11 mouse cellular contexts compared by ENCODE assay signal in the genomic region with DNA sequence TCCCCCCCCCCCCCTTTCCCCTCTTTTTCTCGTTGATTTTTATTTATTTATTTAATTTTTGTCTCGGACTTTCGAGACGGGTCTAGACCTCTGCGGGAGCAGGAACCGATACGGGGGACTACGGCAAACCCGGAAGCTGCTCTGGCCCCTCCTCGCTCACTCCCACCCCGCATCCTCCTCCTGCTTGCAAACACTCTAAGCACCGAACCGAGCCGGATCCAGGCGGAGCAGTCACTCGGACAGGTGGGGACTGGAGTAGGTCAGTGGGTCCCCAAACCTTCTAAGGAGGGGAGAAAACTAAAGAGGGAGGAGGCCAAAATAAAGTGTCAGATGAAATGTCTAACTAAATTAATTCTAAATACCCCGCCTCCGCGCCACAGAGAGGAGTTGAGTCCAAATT. TPM values are rescaled to one million over a fixed set of nuclear protein-coding genes. Genes with fewer than 3 reads are reported as not detected.
DNase-seq lines count a peak whose midpoint lies in the region; ATAC-seq and TF ChIP-seq lines count a peak whose summit lies in the region.
"Had no signal": no experiment of that assay in that cellular context is flagged by ENCODE, and none has a peak within 500 bp of the region (broad histone marks: within the 10 kb centered on the region; RNA-seq: fewer than 3 reads in every experiment).

No protein-coding gene starts in this region.

- H3K4me2 ChIP-seq in heart, embryonic 13.5 days = peak overlapping the region; percentile 65
- peak overlapping the region; percentile 21; the same call in 1 of the 2 replicates for H3K4me2 ChIP-seq in forebrain, postnatal 0 days (ENCODE audit: low read depth)
- H3K4me2 ChIP-seq in midbrain, embryonic 13.5 days (replicated peaks) = peak overlapping the region; percentile 73

- no peak for TF ChIP-seq CTCF in forebrain, postnatal 0 days (IDR thresholded peaks at IDR 0.05; ENCODE audit: low read depth)

- in situ Hi-C loops in ES-E14 (cut with MboI; ENCODE audit: low sequenced_read_pairs in 2 of 2, unreplicated experiment in 2 of 2) = loop anchor here (5.0 to 25.0 kb wide), 3 partner anchors 254 to 591 kb away; a partner anchor contains a TSS

- peaks cover 100% of the 10 kb centered on the region for H3K27me3 ChIP-seq in heart, embryonic 13.5 days (replicated peaks)
- H3K27me3 ChIP-seq in forebrain, postnatal 0 days (ENCODE audit: insufficient read depth, low read length) = peaks cover 88% of the 10 kb centered on the region
- H3K27me3 ChIP-seq in midbrain, embryonic 13.5 days = peaks cover 99% of the 10 kb centered on the region

- peak overlapping the region; percentile 43 for H3K4me3 ChIP-seq in heart, embryonic 13.5 days
- H3K4me3 ChIP-seq in ES-E14 (ENCODE audit: insufficient read depth in 1 of 2, low read depth in 1 of 2, low read length in 2 of 2, poor library complexity in 1 of 2, severe bottlenecking in 1 of 2) = peak overlapping the region; percentile 15 to 39; a peak in 3 of 4 replicates
- H3K4me3 ChIP-seq in forebrain, postnatal 0 days (ENCODE audit: low read depth, low read length) = no peak overlapping the region
- H3K4me3 ChIP-seq in midbrain, embryonic 13.5 days (replicated peaks) = peak overlapping the region; percentile 63

- no peaks in the 10 kb centered on the region for H3K9me3 ChIP-seq in heart, embryonic 13.5 days
- no peaks in the 10 kb centered on the region for H3K9me3 ChIP-seq in ES-E14 (ENCODE audit: control insufficient read depth, insufficient read depth, low read depth, low read length)
- H3K9me3 ChIP-seq in forebrain, postnatal 0 days (ENCODE audit: low read length) = no peaks in the 10 kb centered on the region
- no peaks in the 10 kb centered on the region for H3K9me3 ChIP-seq in midbrain, embryonic 13.5 days

- under 1% methylated on average over 19 of the region's 19 CpGs for WGBS in heart, embryonic 13.5 days
- WGBS in forebrain, postnatal 0 days = 2% methylated on average over 19 of the region's 19 CpGs
- WGBS in midbrain, embryonic 13.5 days = under 1% methylated on average over 19 of the region's 19 CpGs

- H3K9ac ChIP-seq in heart, embryonic 13.5 days = no peak overlapping the region
- no peak overlapping the region for H3K9ac ChIP-seq in ES-E14 (ENCODE audit: insufficient read depth, low read depth, low read length, poor library complexity, severe bottlenecking)
- H3K9ac ChIP-seq in forebrain, postnatal 0 days = no peak overlapping the region
- peak overlapping the region; percentile 44; the same call in 1 of the 2 replicates for H3K9ac ChIP-seq in midbrain, embryonic 13.5 days (replicated peaks)

- H3K4me1 ChIP-seq in heart, embryonic 13.5 days = peaks cover 10% of the 10 kb centered on the region
- H3K4me1 ChIP-seq in ES-E14 (ENCODE audit: control insufficient read depth in 2 of 2, insufficient read depth in 2 of 2, low read length in 2 of 2, poor library complexity in 1 of 2) = peaks cover 0 to 8% of the 10 kb centered on the region in 2 experiments; a peak in 1 of 4 replicates
- no peaks in the 10 kb centered on the region for H3K4me1 ChIP-seq in forebrain, postnatal 0 days (ENCODE audit: insufficient read depth)
- H3K4me1 ChIP-seq in midbrain, embryonic 13.5 days (replicated peaks) = peaks cover 13% of the 10 kb centered on the region

- no peaks in the 10 kb centered on the region for H3K36me3 ChIP-seq in heart, embryonic 13.5 days
- H3K36me3 ChIP-seq in ES-E14 (ENCODE audit: control insufficient read depth, insufficient read depth, low read length, poor library complexity, severe bottlenecking) = no peaks in the 10 kb centered on the region
- H3K36me3 ChIP-seq in forebrain, postnatal 0 days (ENCODE audit: insufficient read depth) = no peaks in the 10 kb centered on the region
- no peaks in the 10 kb centered on the region for H3K36me3 ChIP-seq in midbrain, embryonic 13.5 days

- no peak for DNase-seq in heart, postnatal 36 days
- no peak for DNase-seq in ES-E14 (ENCODE audit: low read depth, low spot score)
- no peak for DNase-seq in forebrain, postnatal 0 days
- no peak for DNase-seq in spleen, postnatal 36 days (ENCODE audit: low spot score in 2 of 2)
- no peak for DNase-seq in right cerebral cortex, adult 2 months (ENCODE audit: low spot score in 2 of 2)
- DNase-seq in ovary, postnatal 10 days (ENCODE audit: low spot score) = no peak
- DNase-seq: cerebellum, adult 8-10 months; kidney, adult 2 months had no signal

- no peak overlapping the region for H3K27ac ChIP-seq in heart, embryonic 13.5 days (replicated peaks)
- no peak overlapping the region for H3K27ac ChIP-seq in ES-E14 (ENCODE audit: insufficient read depth, low read depth, low read length, poor library complexity, severe bottlenecking)
- H3K27ac ChIP-seq in forebrain, postnatal 0 days (ENCODE audit: low read depth, low read length) = no peak overlapping the region
- H3K27ac ChIP-seq in midbrain, embryonic 13.5 days = peak overlapping the region; percentile 51

- no peak for ATAC-seq in heart, embryonic 13.5 days (ENCODE audit: extremely low read depth, insufficient number of reproducible peaks, low FRiP score, low TSS enrichment)
- ATAC-seq in forebrain, postnatal 0 days = no peak
- 0 out of 2 replicates have a peak, but pooled peaks have one; percentile 6 for ATAC-seq in midbrain, embryonic 13.5 days

- intact Hi-C loops in heart, postnatal 36 days (cut with DNase I) = loop anchor here (5.0 kb wide), 1 partner anchor 456 kb away; no protein-coding TSS in a partner anchor

TF ChIP-seq in ES-E14, 5 proteins besides CTCF, POLR2A, EP300 and RAD21:
- TF ChIP-seq ZNF384 (IDR thresholded peaks at IDR 0.05; ENCODE audit: low read depth, low read length) (no peak), ZC3H11A (IDR thresholded peaks at IDR 0.05; ENCODE audit: borderline replicate concordance, low read depth, low read length) (no peak)

RNA-seq across cellular contexts. Expression of a gene that starts 5.4 kb away (rescaled TPM):
- polyA plus RNA-seq in heart, embryonic 13.5 days (2015; fragmentation: Nextera tagmentation; extraction: Ambion mirVana) = not detected in 2 replicates
- total RNA-seq in heart, postnatal 36 days (2021) = not detected
- 0.63 and 1.2 TPM in 2 replicates for total RNA-seq in ES-E14 (2012; rRNA removed)
- 0.29 and 0.92 TPM in 2 replicates for total RNA-seq in forebrain, postnatal 0 days (2014; rRNA removed)
- polyA plus RNA-seq in forebrain, postnatal 0 days (2015; fragmentation: Nextera tagmentation; extraction: Ambion mirVana) = 0.05 and 0.18 TPM in 2 replicates
- polyA plus RNA-seq in midbrain, embryonic 13.5 days (2015; fragmentation: Nextera tagmentation; extraction: Ambion mirVana) = 9.0 and 13.6 TPM in 2 replicates
- total RNA-seq: MEL had no signal

Comparison
In these comparisons a context has a peak if more than half of its experiments do, and no peak if none do; other contexts are left out.
1. H3K4me2 ChIP-seq: peak in every context shown above with its lines; median percentile 73 in midbrain, embryonic 13.5 days; 65 in heart, embryonic 13.5 days; 21 in forebrain, postnatal 0 days.